Comparison of ENCODE assay signal across 17 mouse cellular contexts in genomic region chr14:22167285-22167684, GRCm38 (mm10).
A peak's percentile ranks its signal among the peaks of the same experiment; 100 is the strongest.
DNase-seq lines count a peak whose midpoint lies in the region; ATAC-seq and TF ChIP-seq lines count a peak whose summit lies in the region.
"Had no signal": no experiment of that assay in that cellular context is flagged by ENCODE, and none has a peak within 500 bp of the region (broad histone marks: within the 10 kb centered on the region; RNA-seq: fewer than 3 reads in every experiment).

No protein-coding gene starts in this region.

- intact Hi-C loops in heart, postnatal 14 days (cut with DNase I) = loop anchor here (5.0 kb wide), 1 partner anchor 180 kb away; the partner anchor contains the start of gene Zfp503
- intact Hi-C loops in heart, postnatal 10 days (cut with DNase I) = no loop called here

- H3K9ac ChIP-seq in heart, embryonic 13.5 days = 0 out of 2 replicates have a peak overlapping the region, but pooled peaks have one; percentile 37
- H3K9ac ChIP-seq in kidney, postnatal 0 days (ENCODE audit: low read depth, low read length) = no peak overlapping the region
- H3K9ac ChIP-seq in limb, embryonic 11.5 days (ENCODE audit: low read length) = no peak overlapping the region
- no peak overlapping the region for H3K9ac ChIP-seq in forebrain, postnatal 0 days
- H3K9ac ChIP-seq: liver, embryonic 12.5 days had no signal

- no peak for TF ChIP-seq CTCF in kidney, postnatal 0 days (IDR thresholded peaks at IDR 0.05; ENCODE audit: low read depth)
- TF ChIP-seq CTCF in forebrain, postnatal 0 days (IDR thresholded peaks at IDR 0.05; ENCODE audit: low read depth) = no peak

- H3K36me3 ChIP-seq in heart, embryonic 13.5 days = no peaks in the 10 kb centered on the region
- H3K36me3 ChIP-seq in kidney, postnatal 0 days (ENCODE audit: insufficient read depth, low read length) = no peaks in the 10 kb centered on the region
- no peaks in the 10 kb centered on the region for H3K36me3 ChIP-seq in limb, embryonic 11.5 days (ENCODE audit: control insufficient read depth, insufficient read depth, low read length)
- H3K36me3 ChIP-seq in forebrain, postnatal 0 days (ENCODE audit: insufficient read depth) = no peaks in the 10 kb centered on the region
- H3K36me3 ChIP-seq: liver, embryonic 12.5 days had no signal

- no peak overlapping the region for H3K27ac ChIP-seq in heart, embryonic 13.5 days (replicated peaks)
- H3K27ac ChIP-seq in kidney, postnatal 0 days = no peak overlapping the region
- H3K27ac ChIP-seq in limb, embryonic 11.5 days (replicated peaks; ENCODE audit: low read depth, low read length) = 0 out of 2 replicates have a peak overlapping the region, but pooled peaks have one; percentile 12
- H3K27ac ChIP-seq in forebrain, postnatal 0 days (ENCODE audit: low read depth, low read length) = no peak overlapping the region
- H3K27ac ChIP-seq: liver, embryonic 12.5 days had no signal

- WGBS in heart, embryonic 13.5 days = 41% methylated on average over 7 of the region's 7 CpGs
- 27% methylated on average over 7 of the region's 7 CpGs for WGBS in kidney, postnatal 0 days
- WGBS in limb, embryonic 11.5 days = 15% methylated on average over 7 of the region's 7 CpGs
- 68% methylated on average over 7 of the region's 7 CpGs for WGBS in forebrain, postnatal 0 days

- H3K4me2 ChIP-seq in heart, embryonic 13.5 days = peak overlapping the region; percentile 43
- H3K4me2 ChIP-seq in kidney, postnatal 0 days (ENCODE audit: low read length) = peak overlapping the region; percentile 38; the same call in 1 of the 2 replicates
- H3K4me2 ChIP-seq in limb, embryonic 11.5 days (ENCODE audit: low read depth, severe bottlenecking) = peak overlapping the region; percentile 25; the same call in 1 of the 2 replicates
- no peak overlapping the region for H3K4me2 ChIP-seq in forebrain, postnatal 0 days (ENCODE audit: low read depth)
- H3K4me2 ChIP-seq: liver, embryonic 12.5 days had no signal

- H3K4me1 ChIP-seq in heart, embryonic 13.5 days = peaks cover 32% of the 10 kb centered on the region
- peaks cover 17% of the 10 kb centered on the region for H3K4me1 ChIP-seq in kidney, postnatal 0 days (replicated peaks; ENCODE audit: insufficient read depth, low read length)
- H3K4me1 ChIP-seq in limb, embryonic 11.5 days (ENCODE audit: control insufficient read depth, insufficient read depth, low read length) = peaks cover 21% of the 10 kb centered on the region
- H3K4me1 ChIP-seq in forebrain, postnatal 0 days (ENCODE audit: insufficient read depth) = no peaks in the 10 kb centered on the region

- ATAC-seq in heart, embryonic 13.5 days (ENCODE audit: extremely low read depth, insufficient number of reproducible peaks, low FRiP score, low TSS enrichment) = no peak
- no peak for ATAC-seq in kidney, postnatal 0 days (replicated peaks; ENCODE audit: low FRiP score, low read depth)
- ATAC-seq in limb, embryonic 11.5 days (ENCODE audit: insufficient number of reproducible peaks, low FRiP score, low TSS enrichment, low read depth) = no peak
- no peak for ATAC-seq in forebrain, postnatal 0 days
- ATAC-seq: forebrain, embryonic 16.5 days; liver, embryonic 12.5 days; lung, postnatal 0 days had no signal

- peaks cover 15% of the 10 kb centered on the region for H3K27me3 ChIP-seq in heart, embryonic 13.5 days (replicated peaks)
- no peaks in the 10 kb centered on the region for H3K27me3 ChIP-seq in kidney, postnatal 0 days (ENCODE audit: insufficient read depth, low read length)
- peaks cover 4% of the 10 kb centered on the region; the same call in 1 of the 2 replicates for H3K27me3 ChIP-seq in limb, embryonic 11.5 days (ENCODE audit: control insufficient read depth, insufficient read depth, low read length)
- H3K27me3 ChIP-seq in forebrain, postnatal 0 days (ENCODE audit: insufficient read depth, low read length) = peaks cover 10% of the 10 kb centered on the region

- DNase-seq in heart, postnatal 14 days = no peak
- peak; percentile 41 for DNase-seq in kidney, postnatal 0 days (ENCODE audit: low spot score)
- DNase-seq in kidney, adult 9 months = no peak
- DNase-seq in heart, postnatal 10 days = peak; percentile 16 to 23
- peak; percentile 53 for DNase-seq in limb, embryonic 11.5 days (ENCODE audit: low spot score)
- no peak for DNase-seq in left cerebral cortex, adult 8-10 months (ENCODE audit: low spot score in 2 of 2)
- DNase-seq in forebrain, postnatal 0 days = no peak
- DNase-seq: cerebellum, adult 11-12 months; gastrocnemius, postnatal 14 days; kidney, postnatal 10 days; spleen, adult 18-20 months; thymus, postnatal 36 days had no signal

- H3K9me3 ChIP-seq in heart, embryonic 13.5 days = no peaks in the 10 kb centered on the region
- H3K9me3 ChIP-seq in kidney, postnatal 0 days (replicated peaks; ENCODE audit: low read length) = no peaks in the 10 kb centered on the region
- no peaks in the 10 kb centered on the region for H3K9me3 ChIP-seq in limb, embryonic 11.5 days (ENCODE audit: control insufficient read depth, low read length)
- no peaks in the 10 kb centered on the region for H3K9me3 ChIP-seq in forebrain, postnatal 0 days (ENCODE audit: low read length)
- H3K9me3 ChIP-seq: liver, embryonic 12.5 days had no signal

- no peak overlapping the region for H3K4me3 ChIP-seq in heart, embryonic 13.5 days
- no peak overlapping the region for H3K4me3 ChIP-seq in kidney, postnatal 0 days (replicated peaks; ENCODE audit: low read depth, low read length)
- H3K4me3 ChIP-seq in limb, embryonic 11.5 days (ENCODE audit: low read depth, low read length) = no peak overlapping the region
- H3K4me3 ChIP-seq in forebrain, postnatal 0 days (ENCODE audit: low read depth, low read length) = no peak overlapping the region
- H3K4me3 ChIP-seq: erythroblast, embryonic 14.5 days; liver, embryonic 12.5 days had no signal

Comparison
In these comparisons a context has a peak if more than half of its experiments do, and no peak if none do; other contexts are left out.
1. DNase-seq: peak in kidney, postnatal 0 days (single experiment), heart, postnatal 10 days (2 of 2) and limb, embryonic 11.5 days (single experiment); none in heart, postnatal 14 days (0 of 2), kidney, adult 9 months (single experiment), left cerebral cortex, adult 8-10 months (0 of 2) and forebrain, postnatal 0 days (single experiment).